Mouse (Mus musculus) cortical plate, adult 2 months (tissue): ENCODE data around the gene Tmem88. TPM values are rescaled to one million over a fixed set of nuclear protein-coding genes. Genes with fewer than 3 reads are reported as not detected.

Experiments used
- H3K27ac ChIP-seq: fragments of 200-500 bp; 2 replicates; pipeline ENCODE4 v1.5.1; 2012; ENCODE audit warnings: low read length, control low read depth, inconsistent platforms; ENCODE audit not compliant: insufficient read depth
- H3K4me1 ChIP-seq: fragments of 200-500 bp; 2 replicates; pipeline ENCODE4 v1.6.1; 2011; ENCODE audit warnings: low read length; ENCODE audit not compliant: control insufficient read depth, insufficient read depth
- H3K4me3 ChIP-seq: fragments of 200-500 bp; 2 replicates; pipeline ENCODE4 v1.5.1; 2011; ENCODE audit warnings: mild to moderate bottlenecking, low read length, control low read depth; ENCODE audit not compliant: insufficient read depth
- CTCF ChIP-seq: fragments of 200-500 bp; IDR thresholded peaks from 2 replicates; pipeline ENCODE4 v1.5.1; 2011; ENCODE audit warnings: mild to moderate bottlenecking, control low read depth, low read length; ENCODE audit not compliant: insufficient read depth; ENCODE audit errors: extremely low read depth
- POLR2A ChIP-seq: fragments of 200-500 bp; IDR thresholded peaks from 2 replicates; pipeline ENCODE4 v1.6.1; 2011; ENCODE audit warnings: mild to moderate bottlenecking, low read length, control low read depth; ENCODE audit not compliant: insufficient read depth; ENCODE audit errors: extremely low read depth
- polyA plus RNA-seq: library from polyadenylated mRNA; depleted of rRNA; stranded (reverse); fragments of >200 nt; gene quantifications from 2 replicates; pipeline ENCODE4 v1.2.3, GENCODE M21; 2012

Tmem88 gene
- polyA plus RNA-seq, 1 experiment: 6.8 TPM

- no peak for TF ChIP-seq POLR2A
- TF ChIP-seq CTCF: no peak
- no peak overlapping the region for H3K27ac ChIP-seq
- peaks cover 3% of the 10 kb centered on the region for H3K4me1 ChIP-seq
- no peak overlapping the region for H3K4me3 ChIP-seq
These were observed 25.8 kb downstream of the Tmem88 start for GRCm38 (mm10) chr11:69372056-69372779.

GRCm38 (mm10) chr11:69371601-69372000 lies 26.4 kb downstream of the Tmem88 start:
- no peak overlapping the region for H3K4me3 ChIP-seq
- H3K27ac ChIP-seq: no peak overlapping the region
- H3K4me1 ChIP-seq: peaks cover 3% of the 10 kb centered on the region
- TF ChIP-seq POLR2A (no peak), CTCF (no peak)

GRCm38 (mm10) chr11:69370817-69371215 lies 27.2 kb downstream of the Tmem88 start:
- peaks cover 5% of the 10 kb centered on the region for H3K4me1 ChIP-seq

GRCm38 (mm10) chr11:69369990-69370816 lies 27.8 kb downstream of the Tmem88 start:
- H3K4me1 ChIP-seq: peaks cover 10% of the 10 kb centered on the region

More at GRCm38 (mm10) chr11:69370817-69371215, 27.2 kb downstream of the Tmem88 start:
- TF ChIP-seq POLR2A (no peak), CTCF (no peak)
- Histone ChIP-seq H3K27ac (0 out of 2 replicates have a peak overlapping the region, but pooled peaks have one; percentile 24), H3K4me3 (no peak overlapping the region)

GRCm38 (mm10) chr11:69369215-69369989 lies 28.6 kb downstream of the Tmem88 start, which contains the start of gene Chd3:
Chd3 (minus strand) TSS chr11:69369406.
- TF ChIP-seq POLR2A (no peak), CTCF (no peak)
- Histone ChIP-seq H3K4me1 (peaks cover 14% of the 10 kb centered on the region), H3K27ac (peak within 1 kb of the TSS; percentile 94), H3K4me3 (peak within 1 kb of the TSS; percentile 88)

More at GRCm38 (mm10) chr11:69369990-69370816, 27.8 kb downstream of the Tmem88 start:
- Histone ChIP-seq H3K4me3 (no peak overlapping the region), H3K27ac (0 out of 2 replicates have a peak overlapping the region, but pooled peaks have one; percentile 24)
- no peak for TF ChIP-seq CTCF

GRCm38 (mm10) chr11:69368356-69369214 lies 29.4 kb downstream of the Tmem88 start:
- TF ChIP-seq CTCF (no peak), POLR2A (no peak)
- H3K4me3 ChIP-seq: peak overlapping the region; percentile 88
- H3K4me1 ChIP-seq: peaks cover 16% of the 10 kb centered on the region
- peak overlapping the region; percentile 94 for H3K27ac ChIP-seq

GRCm38 (mm10) chr11:69367616-69368355 lies 30.2 kb downstream of the Tmem88 start:
- Histone ChIP-seq H3K27ac (peak overlapping the region; percentile 85), H3K4me3 (peak overlapping the region; percentile 88), H3K4me1 (peaks cover 16% of the 10 kb centered on the region)
- TF ChIP-seq POLR2A: no peak
- no peak for TF ChIP-seq CTCF

- Histone ChIP-seq H3K4me1 (peaks cover 16% of the 10 kb centered on the region), H3K27ac (peak overlapping the region; percentile 77)
- TF ChIP-seq CTCF: no peak
- TF ChIP-seq POLR2A: no peak
These were observed 31.0 kb downstream of the Tmem88 start for GRCm38 (mm10) chr11:69366855-69367615.

More at GRCm38 (mm10) chr11:69366855-69367615, 31.0 kb downstream of the Tmem88 start:
- peak overlapping the region; percentile 88 for H3K4me3 ChIP-seq
